23 mouse cellular contexts compared by ENCODE assay signal in the genomic region with DNA sequence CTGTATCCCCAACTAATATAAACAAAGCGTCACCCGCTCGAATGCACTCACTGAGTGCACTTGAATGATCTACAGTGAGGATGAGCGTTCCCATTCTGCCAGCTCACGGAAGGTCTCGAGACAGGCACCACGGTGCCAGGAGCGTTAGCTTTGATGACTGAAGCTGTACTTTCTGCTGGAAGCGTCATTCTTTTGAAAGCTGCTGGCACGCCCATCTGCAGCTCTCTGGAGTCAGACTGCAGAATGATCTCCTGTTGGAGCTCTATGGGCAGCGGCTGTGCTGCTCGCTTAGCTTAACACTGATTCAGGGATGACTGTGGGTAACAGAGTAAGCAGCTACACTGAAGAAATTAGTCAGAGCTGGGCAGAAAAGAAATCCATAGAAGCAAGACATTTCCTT.
A peak's percentile ranks its signal among the peaks of the same experiment; 100 is the strongest.
DNase-seq lines count a peak whose midpoint lies in the region; ATAC-seq and TF ChIP-seq lines count a peak whose summit lies in the region.
"Had no signal": no experiment of that assay in that cellular context is flagged by ENCODE, and none has a peak within 500 bp of the region (broad histone marks: within the 10 kb centered on the region; RNA-seq: fewer than 3 reads in every experiment).

No protein-coding gene starts in this region.

- H3K36me3 ChIP-seq in forebrain, embryonic 13.5 days (ENCODE audit: poor library complexity, severe bottlenecking) = no peaks in the 10 kb centered on the region
- no peaks in the 10 kb centered on the region for H3K36me3 ChIP-seq in forebrain, embryonic 10.5 days (replicated peaks)
- no peaks in the 10 kb centered on the region for H3K36me3 ChIP-seq in midbrain, embryonic 14.5 days (ENCODE audit: control insufficient read depth, insufficient read depth, low read length)
- no peaks in the 10 kb centered on the region for H3K36me3 ChIP-seq in midbrain, embryonic 10.5 days
- H3K36me3 ChIP-seq: embryonic facial prominence, embryonic 12.5 days; heart, embryonic 13.5 days; liver, embryonic 15.5 days; lung, embryonic 15.5 days had no signal

- no peak for DNase-seq in forebrain, embryonic 10.5 days (ENCODE audit: extremely low spot score, low spot score)
- peak; percentile 36 for DNase-seq in midbrain, embryonic 14.5 days
- no peak for DNase-seq in midbrain, embryonic 10.5 days (ENCODE audit: low spot score)
- DNase-seq in brain, embryonic 14.5 days (ENCODE audit: low read depth) = peak; percentile 81
- DNase-seq in retina, embryonic 14.5 days (ENCODE audit: low spot score) = peak; percentile 60
- no peak for DNase-seq in ovary, adult 18-20 months (ENCODE audit: low spot score)
- DNase-seq: adrenal gland, postnatal 36 days; cerebellum, adult 11-12 months; heart, postnatal 14 days; kidney, adult 11 months; kidney, postnatal 4 days; liver; lung, postnatal 36 days; thymus, adult 18-20 months; thymus, postnatal 36 days had no signal

- WGBS in forebrain, embryonic 13.5 days = 48% methylated on average over 12 of the region's 12 CpGs
- WGBS in forebrain, embryonic 10.5 days = 92% methylated on average over 12 of the region's 12 CpGs
- WGBS in midbrain, embryonic 14.5 days = 75% methylated on average over 12 of the region's 12 CpGs
- 91% methylated on average over 12 of the region's 12 CpGs for WGBS in midbrain, embryonic 10.5 days

- H3K9ac ChIP-seq in forebrain, embryonic 13.5 days = peak overlapping the region; percentile 38; the same call in 1 of the 2 replicates
- H3K9ac ChIP-seq in midbrain, embryonic 14.5 days (replicated peaks; ENCODE audit: low read length) = no peak overlapping the region
- H3K9ac ChIP-seq: embryonic facial prominence, embryonic 12.5 days; heart, embryonic 13.5 days; liver, embryonic 15.5 days; lung, embryonic 15.5 days had no signal

- TF ChIP-seq POLR2A in brain, embryonic 14.5 days (IDR thresholded peaks at IDR 0.05; ENCODE audit: borderline replicate concordance, extremely low read depth, insufficient read depth, insufficient read length, poor library complexity, severe bottlenecking) = no peak

- peaks cover 18% of the 10 kb centered on the region for H3K4me1 ChIP-seq in forebrain, embryonic 13.5 days
- H3K4me1 ChIP-seq in forebrain, embryonic 10.5 days = peaks cover 3% of the 10 kb centered on the region; the same call in 1 of the 2 replicates
- H3K4me1 ChIP-seq in midbrain, embryonic 14.5 days (ENCODE audit: control insufficient read depth, insufficient read depth, low read length) = no peaks in the 10 kb centered on the region
- H3K4me1 ChIP-seq in midbrain, embryonic 10.5 days = no peaks in the 10 kb centered on the region
- H3K4me1 ChIP-seq: embryonic facial prominence, embryonic 12.5 days; liver, embryonic 15.5 days; lung, embryonic 15.5 days had no signal

- no peaks in the 10 kb centered on the region for H3K27me3 ChIP-seq in forebrain, embryonic 13.5 days
- no peaks in the 10 kb centered on the region for H3K27me3 ChIP-seq in forebrain, embryonic 10.5 days (ENCODE audit: poor library complexity, severe bottlenecking)
- no peaks in the 10 kb centered on the region for H3K27me3 ChIP-seq in midbrain, embryonic 14.5 days (ENCODE audit: control insufficient read depth, insufficient read depth, low read length)
- H3K27me3 ChIP-seq in midbrain, embryonic 10.5 days (ENCODE audit: low read depth, poor library complexity, severe bottlenecking) = no peaks in the 10 kb centered on the region
- H3K27me3 ChIP-seq: embryonic facial prominence, embryonic 12.5 days; heart, embryonic 13.5 days; liver, embryonic 15.5 days; lung, embryonic 15.5 days had no signal

- no peaks in the 10 kb centered on the region for H3K9me3 ChIP-seq in forebrain, embryonic 13.5 days (replicated peaks)
- no peaks in the 10 kb centered on the region for H3K9me3 ChIP-seq in forebrain, embryonic 10.5 days
- H3K9me3 ChIP-seq in midbrain, embryonic 14.5 days (ENCODE audit: control insufficient read depth, low read length) = no peaks in the 10 kb centered on the region
- no peaks in the 10 kb centered on the region for H3K9me3 ChIP-seq in midbrain, embryonic 10.5 days (replicated peaks)
- H3K9me3 ChIP-seq: embryonic facial prominence, embryonic 12.5 days; heart, embryonic 13.5 days; limb, embryonic 10.5 days; liver, embryonic 15.5 days; lung, embryonic 15.5 days had no signal

- TF ChIP-seq CTCF in brain, embryonic 14.5 days (IDR thresholded peaks at IDR 0.05; ENCODE audit: borderline replicate concordance, extremely low read depth, insufficient read depth, insufficient read length) = no peak

- H3K27ac ChIP-seq in forebrain, embryonic 13.5 days = 0 out of 2 replicates have a peak overlapping the region, but pooled peaks have one; percentile 14
- H3K27ac ChIP-seq in forebrain, embryonic 10.5 days = no peak overlapping the region
- peak overlapping the region; percentile 26; the same call in 1 of the 2 replicates for H3K27ac ChIP-seq in midbrain, embryonic 14.5 days (replicated peaks; ENCODE audit: low read depth, low read length)
- no peak overlapping the region for H3K27ac ChIP-seq in midbrain, embryonic 10.5 days (replicated peaks)
- H3K27ac ChIP-seq: embryonic facial prominence, embryonic 12.5 days; heart, embryonic 13.5 days; limb, embryonic 10.5 days; liver, embryonic 15.5 days; lung, embryonic 15.5 days had no signal

- no peak overlapping the region for H3K4me2 ChIP-seq in forebrain, embryonic 13.5 days
- H3K4me2 ChIP-seq in midbrain, embryonic 14.5 days (ENCODE audit: low read length) = no peak overlapping the region
- H3K4me2 ChIP-seq: embryonic facial prominence, embryonic 12.5 days; heart, embryonic 13.5 days; liver, embryonic 15.5 days; lung, embryonic 15.5 days had no signal

- ATAC-seq in forebrain, embryonic 13.5 days = no peak
- no peak for ATAC-seq in midbrain, embryonic 14.5 days (ENCODE audit: low FRiP score, low TSS enrichment)
- no peak for ATAC-seq in activated CD4-positive, CD25-positive, alpha-beta regulatory T cell, adult 4 months
- ATAC-seq: CD4-positive, CD25-positive, alpha-beta regulatory T cell, adult 4 months had no signal

- H3K4me3 ChIP-seq in forebrain, embryonic 13.5 days = no peak overlapping the region
- no peak overlapping the region for H3K4me3 ChIP-seq in forebrain, embryonic 10.5 days
- no peak overlapping the region for H3K4me3 ChIP-seq in midbrain, embryonic 14.5 days (replicated peaks; ENCODE audit: low read depth, low read length)
- H3K4me3 ChIP-seq in midbrain, embryonic 10.5 days = no peak overlapping the region
- H3K4me3 ChIP-seq: embryonic facial prominence, embryonic 12.5 days; heart, embryonic 13.5 days; limb, embryonic 10.5 days; liver, embryonic 15.5 days; lung, embryonic 15.5 days had no signal

Comparison
In these comparisons a context has a peak if more than half of its experiments do, and no peak if none do; other contexts are left out.
1. H3K27ac ChIP-seq: peak in forebrain, embryonic 13.5 days (single experiment) and midbrain, embryonic 14.5 days (single experiment); none in forebrain, embryonic 10.5 days (single experiment) and midbrain, embryonic 10.5 days (single experiment).
2. DNase-seq: peak in midbrain, embryonic 14.5 days (single experiment), brain, embryonic 14.5 days (single experiment) and retina, embryonic 14.5 days (single experiment); none in forebrain, embryonic 10.5 days (single experiment), midbrain, embryonic 10.5 days (single experiment) and ovary, adult 18-20 months (single experiment).